Mouse (Mus musculus): Measurements from ENCODE around the gene Tecta. TPM values are rescaled to one million over a fixed set of nuclear protein-coding genes. Genes with fewer than 3 reads are reported as not detected.

Gene Tecta
- polyA plus RNA-seq (2015; fragmentation: Nextera tagmentation; extraction: Ambion mirVana) = 0.45 and 0.46 TPM in 2 replicates

GRCm38 (mm10) chr9:42399829-42400228 is at the start of gene Tecta:
Gene Tecta, minus strand, starts transcription at chr9:42399929.

Small RNAs within 50 kb of the gene (microRNA-seq; reads per million reads assigned to microRNA genes)
- gene Gm44311 = not detected

Other genes starting within 250 kb of the Tecta start
- gene Sc5d, start 135.7 kb downstream of the Tecta start, polyA plus RNA-seq (2015; fragmentation: Nextera tagmentation; extraction: Ambion mirVana) = 65.6 and 72.7 TPM in 2 replicates
- 4.8 and 5.1 TPM in 2 replicates for gene Tbcel, start 107.9 kb upstream of the Tecta start, polyA plus RNA-seq (2015; fragmentation: Nextera tagmentation; extraction: Ambion mirVana)